Mouse (Mus musculus) liver, adult 2 months (tissue): ENCODE measurements around the gene Zfp14.

Experiments
- CTCF ChIP-seq: fragments of 200-500 bp; IDR thresholded peaks from 2 replicates; pipeline ENCODE4 v1.5.1; 2011; ENCODE audit warnings: low read depth, low read length, control low read depth
- POLR2A ChIP-seq: fragments of 200-500 bp; IDR thresholded peaks from 2 replicates; pipeline ENCODE4 v1.6.1; 2011; ENCODE audit warnings: low read length, control low read depth; ENCODE audit not compliant: insufficient read depth; ENCODE audit errors: extremely low read depth

DNA sequence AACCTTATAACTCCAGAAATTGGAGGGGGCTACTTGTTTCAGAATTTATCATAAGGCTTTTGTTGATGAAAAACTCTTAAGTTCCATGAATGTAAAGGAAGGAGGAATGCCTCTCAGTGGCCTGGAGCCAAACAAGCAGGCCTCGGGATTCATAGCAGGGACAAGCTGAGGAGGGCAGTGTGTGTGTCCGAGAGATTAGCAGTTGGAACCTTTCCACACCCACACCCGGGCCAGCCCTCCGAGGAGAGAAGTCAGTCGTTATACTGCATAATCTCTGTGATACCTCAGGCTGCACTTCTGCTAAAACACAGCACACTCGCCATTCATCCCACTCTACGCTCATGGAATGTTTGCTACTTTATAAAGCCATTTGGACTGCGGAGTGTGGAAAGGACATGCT lies 27.4 kb downstream of the Zfp14 start:
- no peak for TF ChIP-seq POLR2A
- TF ChIP-seq CTCF, result no peak
